Mouse (Mus musculus) ES-E14 (cell line): ENCODE results near the gene Arpc2.

ENCODE experiments used
- CHD2 ChIP-seq: IDR thresholded peaks from 2 replicates; pipeline ENCODE4 v1.6.1; 2014; ENCODE audit warnings: mild to moderate bottlenecking, low read depth, low read length, inconsistent platforms
- HCFC1 ChIP-seq: IDR thresholded peaks from 2 replicates; pipeline ENCODE4 v1.6.1; 2012; ENCODE audit warnings: low read length, inconsistent platforms, borderline replicate concordance; ENCODE audit not compliant: insufficient read depth
- ZC3H11A ChIP-seq: IDR thresholded peaks from 2 replicates; pipeline ENCODE4 v1.6.1; 2012; ENCODE audit warnings: low read depth, mild to moderate bottlenecking, inconsistent platforms, low read length, borderline replicate concordance

DNA sequence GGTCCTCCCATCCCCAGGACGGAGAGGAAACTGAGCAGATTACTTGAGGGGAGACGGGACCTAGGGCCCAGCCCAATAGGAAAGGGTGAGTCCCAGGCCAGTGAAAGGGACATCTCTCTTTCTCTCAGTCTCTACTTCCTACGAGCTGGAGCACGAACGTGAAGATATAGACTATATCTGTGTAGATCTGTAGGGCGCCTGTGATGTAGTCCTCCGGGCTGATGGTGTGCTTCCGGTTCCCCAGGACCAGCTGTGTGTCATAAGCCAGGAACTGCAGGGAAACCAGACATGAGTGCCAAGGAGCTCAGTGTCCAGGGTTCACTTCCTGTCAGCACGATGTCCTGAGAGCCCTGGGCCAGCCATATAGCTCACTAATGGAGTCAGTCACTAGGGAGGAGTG lies 53.4 kb downstream of the Arpc2 start:
- TF ChIP-seq ZC3H11A (no peak), CHD2 (no peak), HCFC1 (no peak)
